ENCODE assay signal across 8 mouse cellular contexts in genomic region chr17:23600641-23601622, GRCm38 (mm10). TPM values are rescaled to one million over a fixed set of nuclear protein-coding genes. Genes with fewer than 3 reads are reported as not detected.
DNase-seq lines count a peak whose midpoint lies in the region; ATAC-seq and TF ChIP-seq lines count a peak whose summit lies in the region.

Zscan10 (plus strand) TSS chr17:23600856.

- H3K9me3 ChIP-seq in heart, embryonic 16.5 days (replicated peaks; ENCODE audit: control insufficient read depth, low read length), result no peaks in the 10 kb centered on the region
- H3K9me3 ChIP-seq in G1E (replicated peaks), result no peaks in the 10 kb centered on the region
- no peaks in the 10 kb centered on the region for H3K9me3 ChIP-seq in forebrain, postnatal 0 days (ENCODE audit: low read length)

- ATAC-seq in heart, embryonic 16.5 days (replicated peaks; ENCODE audit: extremely low read depth, insufficient read depth, low FRiP score), result no peak
- ATAC-seq in G1E (ENCODE audit: extremely low read depth, insufficient number of reproducible peaks, low FRiP score, poor library complexity, severe bottlenecking), result no peak
- ATAC-seq in forebrain, postnatal 0 days, result no peak

- peak within 1 kb of the TSS; percentile 88 for H3K27ac ChIP-seq in heart, embryonic 16.5 days (ENCODE audit: low read length)
- no peak within 1 kb of the TSS for H3K27ac ChIP-seq in forebrain, postnatal 0 days (ENCODE audit: low read depth, low read length)
- H3K27ac ChIP-seq in macrophage, result no peak within 1 kb of the TSS

- peaks cover 13% of the 10 kb centered on the region for H3K4me1 ChIP-seq in heart, embryonic 16.5 days (ENCODE audit: control insufficient read depth, insufficient read depth, low read length)
- peaks cover 49% of the 10 kb centered on the region for H3K4me1 ChIP-seq in G1E (ENCODE audit: insufficient read depth, low read depth, low read length)
- no peaks in the 10 kb centered on the region for H3K4me1 ChIP-seq in forebrain, postnatal 0 days (ENCODE audit: insufficient read depth)

- intact Hi-C loops in heart, postnatal 36 days (cut with DNase I), result no loop called here

- peak within 1 kb of the TSS; percentile 71 for H3K9ac ChIP-seq in heart, embryonic 16.5 days (ENCODE audit: low read length)
- H3K9ac ChIP-seq in forebrain, postnatal 0 days, result no peak within 1 kb of the TSS; the same call in 1 of the 2 replicates

- peak within 1 kb of the TSS; percentile 91 for H3K4me2 ChIP-seq in heart, embryonic 16.5 days (ENCODE audit: low read depth, low read length)
- peak within 1 kb of the TSS; percentile 58; the same call in 1 of the 2 replicates for H3K4me2 ChIP-seq in forebrain, postnatal 0 days (ENCODE audit: low read depth)

- no peaks in the 10 kb centered on the region; the same call in 1 of the 2 replicates for H3K27me3 ChIP-seq in heart, embryonic 16.5 days (ENCODE audit: control insufficient read depth, insufficient read depth, low read length)
- peaks cover 4% of the 10 kb centered on the region; the same call in 1 of the 2 replicates for H3K27me3 ChIP-seq in G1E (ENCODE audit: insufficient read depth, low read length)
- H3K27me3 ChIP-seq in forebrain, postnatal 0 days (ENCODE audit: insufficient read depth, low read length), result no peaks in the 10 kb centered on the region

- H3K79me2 ChIP-seq in macrophage (ENCODE audit: inconsistent target), result no peaks in the 10 kb centered on the region

- DNase-seq in heart, postnatal 36 days, result no peak
- DNase-seq in G1E (ENCODE audit: low spot score), result no peak
- DNase-seq in forebrain, postnatal 0 days, result no peak
- DNase-seq in retina, embryonic 14.5 days (ENCODE audit: low spot score), result no peak
- no peak for DNase-seq in layer of hippocampus, adult 9-10 months (ENCODE audit: low spot score)
- DNase-seq in layer of hippocampus, adult 11-12 months (ENCODE audit: low spot score), result no peak

- WGBS in heart, embryonic 16.5 days, result 56% methylated on average over 15 of the region's 15 CpGs
- WGBS in forebrain, postnatal 0 days, result 32% methylated on average over 15 of the region's 15 CpGs
- 96% methylated on average over 15 of the region's 15 CpGs for WGBS in macrophage (ENCODE audit: missing documents)

- no peaks in the 10 kb centered on the region for H3K36me3 ChIP-seq in heart, embryonic 16.5 days (ENCODE audit: control insufficient read depth, insufficient read depth)
- H3K36me3 ChIP-seq in G1E (replicated peaks) (no peaks in the 10 kb centered on the region), macrophage (ENCODE audit: inconsistent target) (no peaks in the 10 kb centered on the region)
- no peaks in the 10 kb centered on the region for H3K36me3 ChIP-seq in forebrain, postnatal 0 days (ENCODE audit: insufficient read depth)

- peak within 1 kb of the TSS; percentile 64 for H3K4me3 ChIP-seq in heart, embryonic 16.5 days (ENCODE audit: low read length)
- peak within 1 kb of the TSS; percentile 74 for H3K4me3 ChIP-seq in G1E (ENCODE audit: low read depth, low read length)
- H3K4me3 ChIP-seq in forebrain, postnatal 0 days (ENCODE audit: low read depth, low read length), result no peak within 1 kb of the TSS
- H3K4me3 ChIP-seq in macrophage (ENCODE audit: inconsistent target), result peak within 1 kb of the TSS; percentile 49

- TF ChIP-seq CTCF in G1E (IDR thresholded peaks at IDR 0.05; ENCODE audit: low read depth, low read length), result no peak
- TF ChIP-seq CTCF in forebrain, postnatal 0 days (IDR thresholded peaks at IDR 0.05; ENCODE audit: low read depth), result no peak

RNA-seq across cellular contexts. Expression of gene Zscan10, which starts in this region (rescaled TPM):
- not detected in 2 replicates for polyA plus RNA-seq in heart, embryonic 16.5 days (2015; fragmentation: Nextera tagmentation; extraction: Ambion mirVana)
- not detected for total RNA-seq in heart, postnatal 36 days (2021)
- total RNA-seq in G1E (2014; fragmentation: Nextera tagmentation) (0.29 and 0.45 TPM in 2 replicates), G1E (2017) (0.12 and 0.44 TPM in 2 replicates)
- polyA plus RNA-seq in G1E (2012) (0.09 and 0.10 TPM in 2 replicates), macrophage (2018) (not detected in 3 replicates)
- not detected in 2 replicates for total RNA-seq in forebrain, postnatal 0 days (2014; rRNA removed)
- polyA plus RNA-seq in forebrain, postnatal 0 days (2015; fragmentation: Nextera tagmentation; extraction: Ambion mirVana), result 0.18 and 0.21 TPM in 2 replicates
- not detected for total RNA-seq in macrophage (2018; cell fraction: chromatin; rRNA removed)
- total RNA-seq in macrophage (2018; cell fraction: cytosol; rRNA removed), result not detected
- total RNA-seq in macrophage (2018; cell fraction: nucleus; rRNA removed), result not detected
